Mouse (Mus musculus) kidney, postnatal 0 days (tissue): ENCODE measurements at regions not wholly inside any gene's neighbourhood (a gene's known extent, or its start where the extent isn't known, plus 50 kb on each side); places are given as distances from the start of the nearest gene placed in this dataset.

Source experiments
- ATAC-seq: fragments of 200-750 bp; cut with Nextera tagmentation; replicated peaks from 2 replicates; pipeline ENCODE4 v1.8.0; 2017; ENCODE audit warnings: low read depth, moderate number of reproducible peaks, moderate TSS enrichment, moderate library complexity; ENCODE audit not compliant: low FRiP score
- DNase-seq: peaks from one replicate; pipeline ENCODE4 v3.0.0-alpha.2; 2016; ENCODE audit warnings: low spot score
- H3K27ac ChIP-seq: fragments of 300-500 bp; sonication (generic); 2 replicates; pipeline ENCODE4 v1.5.1; 2014; ENCODE audit warnings: mild to moderate bottlenecking
- H3K27me3 ChIP-seq: fragments of 300-500 bp; sonication (generic); 2 replicates; pipeline ENCODE4 v1.6.1; 2014; ENCODE audit warnings: low read length, mixed read lengths; ENCODE audit not compliant: insufficient read depth
- H3K36me3 ChIP-seq: fragments of 300-500 bp; sonication (generic); 2 replicates; pipeline ENCODE4 v1.6.1; 2014; ENCODE audit warnings: low read length, mixed read lengths; ENCODE audit not compliant: insufficient read depth
- H3K4me1 ChIP-seq: fragments of 300-500 bp; sonication (generic); replicated peaks from 2 replicates; pipeline ENCODE4 v1.6.1; 2014; ENCODE audit warnings: antibody characterized with exemption, low read length, mixed read lengths; ENCODE audit not compliant: insufficient read depth
- H3K4me2 ChIP-seq: fragments of 300-500 bp; sonication (generic); 2 replicates; pipeline ENCODE4 v1.6.1; 2014; ENCODE audit warnings: mild to moderate bottlenecking, low read length, moderate library complexity, mixed read lengths
- H3K4me3 ChIP-seq: fragments of 300-500 bp; sonication (generic); replicated peaks from 2 replicates; pipeline ENCODE4 v1.5.1; 2014; ENCODE audit warnings: low read depth, low read length
- H3K9ac ChIP-seq: fragments of 300-500 bp; sonication (generic); 2 replicates; pipeline ENCODE4 v1.6.1; 2014; ENCODE audit warnings: low read depth, low read length
- H3K9me3 ChIP-seq: fragments of 300-500 bp; sonication (generic); replicated peaks from 2 replicates; pipeline ENCODE4 v1.6.1; 2016; ENCODE audit warnings: low read length, inconsistent platforms, mixed read lengths
- CTCF ChIP-seq: IDR thresholded peaks from 2 replicates; pipeline ENCODE4 v1.5.1; 2016; ENCODE audit warnings: antibody characterized with exemption, low read depth, mild to moderate bottlenecking, moderate library complexity
- WGBS: fragments of 180-500 bp; shearing (Covaris S2); extraction: QIAGEN DNeasy Blood & Tissue Kit; methylation state at CpG from one replicate; pipeline ENCODE4 v1.1.7; 2014; 5-methylcytosine and 5-hydroxymethylcytosine counted together

- Histone ChIP-seq H3K36me3 (no peaks in the 10 kb centered on the region), H3K9ac (no peak overlapping the region), H3K27me3 (no peaks in the 10 kb centered on the region), H3K27ac (no peak overlapping the region), H3K4me3 (no peak overlapping the region), H3K4me2 (no peak overlapping the region), H3K9me3 (no peaks in the 10 kb centered on the region), H3K4me1 (no peaks in the 10 kb centered on the region)
- ATAC-seq (no peak), DNase-seq (no peak)
- TF ChIP-seq CTCF, result no peak
- 70% methylated on average over 1 of the region's 1 CpGs for WGBS
Measured at GRCm38 (mm10) chr14:88410722-88411437, 60.3 kb downstream of the Pcdh20 start.

DNA sequence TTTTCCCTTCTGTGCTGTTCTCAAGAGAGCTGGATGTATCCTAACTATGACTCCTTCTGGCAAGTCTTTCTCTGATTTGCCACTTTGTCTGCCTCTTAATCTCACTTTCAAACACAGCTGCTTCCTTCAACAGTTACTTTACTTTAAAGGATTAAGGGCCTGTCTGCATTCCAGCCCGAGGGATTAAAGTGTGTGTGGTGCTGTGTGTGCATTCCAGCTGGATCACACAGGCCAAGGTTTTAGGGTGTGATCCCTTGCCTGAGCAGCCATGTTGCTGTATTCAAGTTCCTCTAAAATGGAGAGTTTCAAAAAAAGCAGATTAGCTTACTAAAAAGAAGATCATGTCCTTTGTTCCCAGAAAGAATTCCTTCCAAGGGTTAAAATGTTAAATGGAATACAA, 71.9 kb downstream of the Pcdh20 start:
- TF ChIP-seq CTCF, result no peak
- 50% methylated on average over 1 of the region's 1 CpGs for WGBS
- Histone ChIP-seq H3K4me3 (no peak overlapping the region), H3K4me1 (no peaks in the 10 kb centered on the region), H3K27ac (no peak overlapping the region), H3K9ac (no peak overlapping the region), H3K27me3 (no peaks in the 10 kb centered on the region), H3K36me3 (no peaks in the 10 kb centered on the region), H3K9me3 (no peaks in the 10 kb centered on the region), H3K4me2 (no peak overlapping the region)
- DNase-seq (no peak), ATAC-seq (no peak)

GRCm38 (mm10) chr14:88397187-88397586, 74.0 kb downstream of the Pcdh20 start:
- H3K4me1 ChIP-seq, result no peaks in the 10 kb centered on the region
- DNase-seq, result no peak
- no peaks in the 10 kb centered on the region for H3K9me3 ChIP-seq
- no peak for TF ChIP-seq CTCF
- no peak overlapping the region for H3K27ac ChIP-seq
- H3K4me3 ChIP-seq, result no peak overlapping the region
- no peak overlapping the region for H3K9ac ChIP-seq
- H3K27me3 ChIP-seq, result no peaks in the 10 kb centered on the region
- no peak for ATAC-seq
- H3K36me3 ChIP-seq, result no peaks in the 10 kb centered on the region
- no peak overlapping the region for H3K4me2 ChIP-seq

- H3K9me3 ChIP-seq, result no peaks in the 10 kb centered on the region
- no peak for TF ChIP-seq CTCF
- H3K9ac ChIP-seq, result no peak overlapping the region
- H3K36me3 ChIP-seq, result no peaks in the 10 kb centered on the region
- H3K4me2 ChIP-seq, result no peak overlapping the region
- H3K27me3 ChIP-seq, result no peaks in the 10 kb centered on the region
- ATAC-seq, result no peak
- no peaks in the 10 kb centered on the region for H3K4me1 ChIP-seq
- no peak overlapping the region for H3K27ac ChIP-seq
- 75% methylated on average over 4 of the region's 4 CpGs for WGBS
- DNase-seq, result no peak
- H3K4me3 ChIP-seq, result no peak overlapping the region
Measured at GRCm38 (mm10) chr14:88395016-88395415, 76.2 kb downstream of the Pcdh20 start.

GRCm38 (mm10) chr14:88384553-88384952, 86.6 kb downstream of the Pcdh20 start:
- no peaks in the 10 kb centered on the region for H3K4me1 ChIP-seq
- no peak for DNase-seq
- H3K4me2 ChIP-seq, result no peak overlapping the region
- H3K27me3 ChIP-seq, result no peaks in the 10 kb centered on the region
- ATAC-seq, result no peak
- no peak overlapping the region for H3K9ac ChIP-seq
- no peak for TF ChIP-seq CTCF
- no peaks in the 10 kb centered on the region for H3K9me3 ChIP-seq
- H3K4me3 ChIP-seq, result no peak overlapping the region
- WGBS, result 87% methylated on average over 2 of the region's 2 CpGs
- no peaks in the 10 kb centered on the region for H3K36me3 ChIP-seq
- no peak overlapping the region for H3K27ac ChIP-seq

DNA sequence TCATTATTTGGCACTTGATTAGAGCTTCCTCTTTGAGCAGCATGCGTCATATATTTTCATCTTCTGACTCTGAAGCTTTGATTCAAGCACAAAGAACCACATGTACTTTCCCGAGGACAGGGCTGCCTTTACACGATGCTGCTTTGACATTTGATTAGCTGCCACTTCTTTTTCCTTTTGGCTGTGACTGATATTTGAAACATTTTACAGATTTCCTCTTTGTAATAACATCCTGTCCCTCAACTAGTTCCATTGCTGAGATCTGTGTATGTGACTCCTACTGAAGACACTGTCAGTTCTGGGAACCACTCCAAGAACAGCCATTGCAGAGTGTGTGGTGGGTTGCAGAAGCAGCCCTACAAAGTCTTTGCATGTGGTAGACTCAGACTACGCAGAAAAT, 124.0 kb downstream of the Pcdh20 start:
- Histone ChIP-seq H3K4me2 (no peak overlapping the region), H3K9me3 (no peaks in the 10 kb centered on the region), H3K27me3 (no peaks in the 10 kb centered on the region), H3K9ac (no peak overlapping the region), H3K27ac (no peak overlapping the region), H3K4me3 (no peak overlapping the region), H3K36me3 (no peaks in the 10 kb centered on the region), H3K4me1 (no peaks in the 10 kb centered on the region)
- ATAC-seq, result no peak
- no peak for TF ChIP-seq CTCF
- 60% methylated on average over 4 of the region's 4 CpGs for WGBS
- DNase-seq, result peak; percentile 7

DNA sequence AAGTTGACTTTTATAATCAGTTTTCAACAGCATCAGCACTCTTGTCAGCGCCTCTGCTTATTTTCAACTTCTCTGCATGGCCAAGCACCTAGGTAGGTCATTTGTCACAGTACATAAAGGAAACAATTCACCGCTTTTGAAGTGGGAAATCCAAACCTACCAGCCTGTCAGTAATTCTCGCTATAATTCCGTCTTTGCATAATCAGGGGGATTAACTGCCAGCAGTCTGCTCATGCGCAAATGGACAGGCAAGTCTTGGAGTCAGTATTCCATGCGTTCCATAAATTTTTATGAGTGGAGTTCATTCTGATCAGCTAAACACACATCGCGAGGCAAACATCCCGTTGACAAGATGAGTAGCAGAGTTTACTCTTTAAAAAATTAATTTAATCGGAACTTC, 133.9 kb downstream of the Pcdh20 start:
- DNase-seq (no peak), ATAC-seq (no peak)
- H3K9ac ChIP-seq, result no peak overlapping the region
- 50% methylated on average over 10 of the region's 10 CpGs for WGBS
- H3K27ac ChIP-seq, result no peak overlapping the region
- H3K36me3 ChIP-seq, result no peaks in the 10 kb centered on the region
- no peak for TF ChIP-seq CTCF
- no peak overlapping the region for H3K4me2 ChIP-seq
- H3K4me3 ChIP-seq, result no peak overlapping the region
- no peaks in the 10 kb centered on the region for H3K9me3 ChIP-seq
- H3K27me3 ChIP-seq, result no peaks in the 10 kb centered on the region
- H3K4me1 ChIP-seq, result no peaks in the 10 kb centered on the region
